Mouse (Mus musculus) ES-Bruce4 (cell line): ENCODE results near the gene Ifitm6. TPM values are rescaled to one million over a fixed set of nuclear protein-coding genes. Genes with fewer than 3 reads are reported as not detected.
A peak's percentile ranks its signal among the peaks of the same experiment; 100 is the strongest.

ENCODE experiments used
- H3K27ac ChIP-seq: 2 replicates; pipeline ENCODE4 v1.5.1; 2012; ENCODE audit warnings: low read length, inconsistent platforms; ENCODE audit not compliant: insufficient read depth
- H3K27me3 ChIP-seq: 2 replicates; pipeline ENCODE4 v1.6.1; 2012; ENCODE audit warnings: mild to moderate bottlenecking, low read length, inconsistent platforms; ENCODE audit not compliant: control insufficient read depth, poor library complexity, insufficient read depth, severe bottlenecking
- H3K36me3 ChIP-seq: 2 replicates; pipeline ENCODE4 v1.6.1; 2012; ENCODE audit warnings: inconsistent platforms, mild to moderate bottlenecking, low read length, moderate library complexity; ENCODE audit not compliant: control insufficient read depth, poor library complexity, insufficient read depth, severe bottlenecking
- H3K4me1 ChIP-seq: one replicate; pipeline ENCODE4 v1.8.1; 2011; ENCODE audit warnings: low read length; ENCODE audit not compliant: control insufficient read depth, insufficient read depth
- H3K4me3 ChIP-seq: 2 replicates; pipeline ENCODE4 v1.5.1; 2011; ENCODE audit warnings: low read depth, mild to moderate bottlenecking, low read length
- H3K9ac ChIP-seq: 2 replicates; pipeline ENCODE4 v1.6.1; 2012; ENCODE audit warnings: low read depth, mild to moderate bottlenecking, inconsistent platforms; ENCODE audit not compliant: poor library complexity, severe bottlenecking
- H3K9me3 ChIP-seq: replicated peaks from 2 replicates; pipeline ENCODE4 v1.6.1; 2012; ENCODE audit warnings: mild to moderate bottlenecking, low read length, inconsistent platforms; ENCODE audit not compliant: control insufficient read depth, poor library complexity, insufficient read depth, severe bottlenecking
- CTCF ChIP-seq: IDR thresholded peaks from one replicate; pipeline ENCODE4 v1.8.1; 2011; ENCODE audit warnings: low read depth, low read length
- EP300 ChIP-seq: IDR thresholded peaks from 2 replicates; pipeline ENCODE4 v1.6.1; 2011; ENCODE audit warnings: low read depth, low read length; ENCODE audit not compliant: insufficient read depth
- POLR2A ChIP-seq: IDR thresholded peaks from one replicate; pipeline ENCODE4 v1.8.1; 2011; ENCODE audit warnings: low read length; ENCODE audit not compliant: insufficient read depth
- polyA plus RNA-seq: library from polyadenylated mRNA; stranded (reverse); fragments of >200 nt; gene quantifications from 2 replicates; pipeline ENCODE4 v1.2.4, GENCODE M21; 2011; ENCODE audit warnings: low read depth; ENCODE audit not compliant: missing spikeins, insufficient read depth, insufficient read length

Ifitm6 gene
- polyA plus RNA-seq, 1 experiment = not detected

- Histone ChIP-seq H3K4me3 (no peak overlapping the region), H3K27ac (no peak overlapping the region), H3K36me3 (no peaks in the 10 kb centered on the region), H3K4me1 (no peaks in the 10 kb centered on the region), H3K9ac (no peak overlapping the region), H3K27me3 (no peaks in the 10 kb centered on the region), H3K9me3 (no peaks in the 10 kb centered on the region)
- TF ChIP-seq POLR2A = no peak
- TF ChIP-seq EP300 = no peak
Measured at GRCm38 (mm10) chr7:141019028-141019427, 1.3 kb upstream of the Ifitm6 start.

GRCm38 (mm10) chr7:141016707-141017697, 722 bp downstream of the Ifitm6 start:
- H3K27me3 ChIP-seq = no peaks in the 10 kb centered on the region
- no peak overlapping the region for H3K4me3 ChIP-seq
- H3K9ac ChIP-seq = no peak overlapping the region
- H3K4me1 ChIP-seq = peaks cover 5% of the 10 kb centered on the region
- H3K36me3 ChIP-seq = no peaks in the 10 kb centered on the region
- no peak overlapping the region for H3K27ac ChIP-seq
- no peak for TF ChIP-seq CTCF
- TF ChIP-seq POLR2A = no peak
- no peak for TF ChIP-seq EP300
- H3K9me3 ChIP-seq = no peaks in the 10 kb centered on the region

- peak overlapping the region; percentile 63 for H3K9ac ChIP-seq
- H3K36me3 ChIP-seq = no peaks in the 10 kb centered on the region
- H3K27ac ChIP-seq = peak overlapping the region; percentile 95
- no peaks in the 10 kb centered on the region for H3K27me3 ChIP-seq
- no peak overlapping the region for H3K4me3 ChIP-seq
- no peaks in the 10 kb centered on the region for H3K9me3 ChIP-seq
- H3K4me1 ChIP-seq = peaks cover 13% of the 10 kb centered on the region
- TF ChIP-seq EP300 = no peak
- TF ChIP-seq POLR2A = no peak
- no peak for TF ChIP-seq CTCF
Measured at GRCm38 (mm10) chr7:141011238-141011770, 6.4 kb downstream of the Ifitm6 start.

- TF ChIP-seq EP300 (no peak), POLR2A (no peak), CTCF (no peak)
Measured at GRCm38 (mm10) chr7:141010593-141010992, 7.1 kb downstream of the Ifitm6 start, which contains the start of gene Ifitm3. Gene Ifitm3 (minus strand): TSS chr7:141010770.

GRCm38 (mm10) chr7:141009665-141010064, 8.1 kb downstream of the Ifitm6 start:
- Histone ChIP-seq H3K27ac (peak overlapping the region; percentile 87), H3K9me3 (no peaks in the 10 kb centered on the region), H3K4me3 (peak overlapping the region; percentile 87), H3K4me1 (peaks cover 13% of the 10 kb centered on the region), H3K27me3 (no peaks in the 10 kb centered on the region), H3K36me3 (no peaks in the 10 kb centered on the region), H3K9ac (peak overlapping the region; percentile 63)
- TF ChIP-seq POLR2A = no peak
- TF ChIP-seq EP300 = no peak
- no peak for TF ChIP-seq CTCF

More at GRCm38 (mm10) chr7:141010593-141010992, 7.1 kb downstream of the Ifitm6 start, which contains the start of gene Ifitm3:
- peaks cover 13% of the 10 kb centered on the region for H3K4me1 ChIP-seq
- H3K9me3 ChIP-seq = no peaks in the 10 kb centered on the region
- H3K27ac ChIP-seq = peak within 1 kb of the TSS; percentile 95
- no peaks in the 10 kb centered on the region for H3K36me3 ChIP-seq
- no peaks in the 10 kb centered on the region for H3K27me3 ChIP-seq
- H3K4me3 ChIP-seq = peak within 1 kb of the TSS; percentile 87
- H3K9ac ChIP-seq = peak within 1 kb of the TSS; percentile 63
